Mouse (Mus musculus) olfactory bulb, adult 2 months (tissue): Measurements from ENCODE around the gene Gm4881.

Experiments
- CTCF ChIP-seq: fragments of 200-500 bp; IDR thresholded peaks from 2 replicates; pipeline ENCODE4 v1.5.1; 2012; ENCODE audit warnings: low read depth, mild to moderate bottlenecking, low read length, moderate library complexity; ENCODE audit not compliant: insufficient read depth
- POLR2A ChIP-seq: fragments of 200-500 bp; IDR thresholded peaks from 2 replicates; pipeline ENCODE4 v1.6.1; 2012; ENCODE audit warnings: mild to moderate bottlenecking, low read depth, low read length, moderate library complexity; ENCODE audit not compliant: insufficient read depth

DNA sequence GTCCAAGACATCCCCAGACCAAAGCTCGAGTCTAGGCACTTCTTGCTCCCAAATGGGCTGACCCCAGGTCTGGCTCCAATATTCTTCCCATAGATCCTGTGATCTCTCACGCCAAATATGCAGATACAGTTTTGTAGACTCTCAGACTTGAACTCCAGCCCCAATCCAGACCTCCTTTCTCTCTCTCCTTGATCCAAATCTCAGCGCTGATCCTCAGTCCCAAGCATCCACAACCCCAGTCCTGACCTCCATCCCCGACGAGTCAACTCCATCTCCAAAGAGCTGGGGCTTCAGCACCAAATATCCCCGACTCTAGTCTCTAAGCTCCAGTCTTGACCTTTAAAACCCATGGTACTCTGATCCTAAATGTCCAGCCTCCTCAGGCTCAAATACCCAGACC lies 653 bp downstream of the Gm4881 start:
- TF ChIP-seq CTCF = no peak
- TF ChIP-seq POLR2A = no peak
